Mouse (Mus musculus): Measurements from ENCODE around the gene Olfr23.
"Not testable (repeated sequence)": the region's sequence is repeated elsewhere in the genome, so short reads cannot be mapped to it uniquely, and the experiment has no call there.

The Olfr23 gene

DNA sequence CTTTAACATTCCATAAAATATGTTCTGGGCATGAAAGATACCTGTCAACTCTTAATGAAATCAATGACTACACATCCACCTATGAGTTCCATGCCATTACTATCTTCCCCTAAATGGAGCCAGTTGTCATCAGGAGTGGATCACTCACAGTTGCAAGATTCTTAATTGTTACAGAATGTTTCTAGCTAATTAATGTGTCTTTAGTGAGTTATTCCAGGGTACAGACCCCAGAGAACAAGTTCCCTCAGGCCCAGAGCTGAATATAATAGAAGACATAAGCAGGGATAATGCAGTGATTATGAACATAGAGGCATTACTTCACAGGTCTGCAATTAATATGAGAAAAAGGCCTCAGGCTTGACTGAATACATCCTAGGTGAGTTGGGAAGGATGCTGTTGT lies at the start of gene Olfr23:
TSS of gene Olfr23 (plus strand) at position 301 of the 400 bp plus-strand sequence.
- no peak for DNase-seq (ENCODE audit: low spot score)

DNA sequence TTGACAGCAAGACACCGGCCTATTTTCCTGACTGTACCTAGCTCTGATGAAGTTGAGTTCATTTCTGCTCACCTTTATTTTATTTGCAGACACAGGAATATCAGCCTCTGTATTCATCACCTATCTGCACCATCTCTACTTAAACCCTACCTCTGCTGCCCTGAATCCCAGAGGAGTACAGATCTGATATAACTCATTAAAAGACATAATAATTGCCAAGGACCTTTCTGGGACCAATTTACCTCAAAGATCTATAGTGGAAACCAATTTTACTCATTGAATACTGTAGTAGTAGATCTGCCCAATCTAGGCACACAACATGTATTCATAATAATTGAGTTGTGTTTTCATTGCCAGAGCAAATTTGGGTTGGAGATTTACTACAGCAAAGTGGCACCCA lies 45.8 kb upstream of the Olfr23 start, which contains the start of gene Olfr394:
TSS of gene Olfr394 (minus strand) at position 101 of the 400 bp plus-strand sequence.
- no peak for DNase-seq (ENCODE audit: low spot score)

DNA sequence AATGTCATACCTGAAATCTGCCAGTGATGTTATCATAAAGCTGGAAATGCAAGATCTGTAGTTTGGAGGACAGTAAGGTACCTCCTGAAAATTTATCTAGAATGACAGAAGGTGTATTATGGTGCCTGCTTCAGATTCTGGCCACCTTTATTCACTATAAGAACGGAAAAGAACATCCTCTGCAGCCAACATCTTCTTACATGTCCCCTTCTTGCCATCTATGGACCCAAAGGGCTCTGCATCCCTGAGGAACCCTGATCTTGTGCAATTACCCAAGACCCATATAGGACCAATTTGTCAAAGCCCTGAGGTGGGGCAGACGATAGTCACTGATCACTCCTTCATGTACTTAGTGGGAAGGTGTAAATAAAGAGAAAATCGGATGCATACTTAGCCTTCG lies 27.3 kb upstream of the Olfr23 start, which contains the start of gene Olfr395:
TSS of gene Olfr395 (minus strand) at position 101 of the 400 bp plus-strand sequence.
- DNase-seq (ENCODE audit: low spot score), result not testable (repeated sequence)

DNA sequence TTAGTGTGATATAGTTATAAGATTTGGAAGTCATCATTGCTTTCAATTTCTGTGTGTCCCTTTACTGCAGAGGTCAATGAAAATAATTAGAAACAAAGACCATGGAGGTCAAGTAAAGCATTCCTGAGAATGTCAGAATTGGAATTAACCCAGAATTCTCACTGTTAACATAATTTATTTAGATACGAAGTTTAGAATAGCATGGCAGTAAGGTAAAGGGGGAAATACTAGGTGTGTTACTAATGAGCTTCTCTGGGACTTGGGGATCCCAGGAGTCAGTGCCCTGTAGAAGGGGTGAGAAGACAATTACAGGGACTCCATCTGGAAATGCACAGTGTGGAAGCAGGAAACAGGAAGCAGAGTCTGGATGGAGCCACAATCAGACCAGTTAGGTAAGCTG lies 24.0 kb downstream of the Olfr23 start, which contains the start of gene Olfr397:
TSS of gene Olfr397 (plus strand) at position 301 of the 400 bp plus-strand sequence.
- DNase-seq (ENCODE audit: low spot score), result no peak

DNA sequence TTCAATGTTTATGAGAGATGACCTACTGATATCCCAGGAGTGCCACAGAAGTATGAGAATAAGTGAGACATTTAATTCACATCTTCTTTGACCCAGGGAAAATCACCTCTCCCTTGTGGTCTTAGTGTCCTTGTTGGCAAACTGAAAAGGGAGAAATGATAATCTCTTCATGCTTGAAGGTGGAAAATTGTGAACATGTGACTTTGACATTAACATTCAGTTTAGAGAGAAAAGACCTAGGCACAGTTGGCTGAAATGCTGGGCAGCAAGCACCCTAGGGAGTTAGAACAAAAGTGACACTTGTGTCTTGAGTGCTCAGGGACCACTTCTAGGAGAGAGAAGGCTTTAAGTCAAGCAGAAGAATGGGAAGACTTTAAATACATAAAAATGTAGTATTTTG lies 53.8 kb downstream of the Olfr23 start, which contains the start of gene Olfr398:
TSS of gene Olfr398 (minus strand) at position 101 of the 400 bp plus-strand sequence.
- no peak for DNase-seq (ENCODE audit: low spot score)

Data from urinary bladder, postnatal 25 days (tissue).